Mouse (Mus musculus) forebrain, embryonic 14.5 days (tissue): ENCODE results near the gene Tjap1. TPM values are rescaled to one million over a fixed set of nuclear protein-coding genes. Genes with fewer than 3 reads are reported as not detected.

Experiments used
- microRNA counts: library from miRNA; unstranded; fragments of <30 nt; microRNA quantifications from one replicate; lab custom pipeline; 2016
- microRNA-seq: library from miRNA; unstranded; fragments of <30 nt; microRNA quantifications from one replicate; pipeline ENCODE4, GENCODE M21; 2016
- polyA plus RNA-seq: library from polyadenylated mRNA; unstranded; fragments of >200 nt; fragmentation: Nextera tagmentation; extraction: Ambion mirVana; gene quantifications from 2 replicates; pipeline ENCODE4 v1.2.1, GENCODE M21; 2014

The Tjap1 gene
- polyA plus RNA-seq, 1 experiment from 2014 or later = 23.9 TPM

MicroRNAs encoded within 50 kb of the gene (microRNA counts, 519-probe panel; counts per million panel counts)
- microRNA mmu-miR-693-3p (lab: Ali Mortazavi, UCI) (not detected), microRNA mmu-miR-693-5p (lab: Ali Mortazavi, UCI) (not detected)

Small RNAs within 50 kb of the gene (microRNA-seq; reads per million reads assigned to microRNA genes)
- gene Mir693 = not detected

Other genes with a start within 250 kb of the Tjap1 start
- gene Mrps18a, start 172.0 kb downstream of the Tjap1 start, polyA plus RNA-seq = 135 and 141 TPM in 2 replicates
- 46.8 and 47.3 TPM in 2 replicates for gene Rsph9, start 138.8 kb downstream of the Tjap1 start, polyA plus RNA-seq
- 29.5 and 31.6 TPM in 2 replicates for gene Mad2l1bp, start 129.5 kb downstream of the Tjap1 start, polyA plus RNA-seq
- 21.6 and 26.3 TPM in 2 replicates for gene Gtpbp2, start 122.0 kb downstream of the Tjap1 start, polyA plus RNA-seq
- gene Polh, start 80.4 kb downstream of the Tjap1 start, polyA plus RNA-seq = 4.5 and 6.3 TPM in 2 replicates
- 50.5 and 50.9 TPM in 2 replicates for gene Xpo5, start 80.2 kb downstream of the Tjap1 start, polyA plus RNA-seq
- gene Polr1c, start 35.0 kb downstream of the Tjap1 start, polyA plus RNA-seq = 90.2 and 106 TPM in 2 replicates
- gene Yipf3, start 34.9 kb downstream of the Tjap1 start, polyA plus RNA-seq = 97.5 and 102 TPM in 2 replicates
- 9.8 and 10.6 TPM in 2 replicates for gene Lrrc73, start 29.5 kb downstream of the Tjap1 start, polyA plus RNA-seq
- gene Dlk2, start 14.4 kb upstream of the Tjap1 start, polyA plus RNA-seq = 5.2 and 6.4 TPM in 2 replicates
- 4.3 and 6.7 TPM in 2 replicates for gene Abcc10, start 45.3 kb upstream of the Tjap1 start, polyA plus RNA-seq
- gene Zfp318, start 100.7 kb upstream of the Tjap1 start, polyA plus RNA-seq = 10.7 and 13.0 TPM in 2 replicates
- gene Crip3, start 145.9 kb upstream of the Tjap1 start, polyA plus RNA-seq = 0.93 and 1.2 TPM in 2 replicates
- not detected in 2 replicates for gene Slc22a7, start 155.4 kb upstream of the Tjap1 start, polyA plus RNA-seq
- 3.8 and 4.8 TPM in 2 replicates for gene Ttbk1, start 204.6 kb upstream of the Tjap1 start, polyA plus RNA-seq
- gene Dnph1, start 213.7 kb upstream of the Tjap1 start, polyA plus RNA-seq = 33.0 and 41.6 TPM in 2 replicates